Mouse (Mus musculus): ENCODE measurements at regions not wholly inside any gene's neighbourhood (a gene's known extent, or its start where the extent isn't known, plus 50 kb on each side); places are given as distances from the start of the nearest gene placed in this dataset.

- H3K36me3 ChIP-seq (ENCODE audit: control insufficient read depth) = no peaks in the 10 kb centered on the region
- no peak for TF ChIP-seq GATA1 (IDR thresholded peaks at IDR 0.05; ENCODE audit: low read length)
- no peak for TF ChIP-seq TAL1 (IDR thresholded peaks at IDR 0.05; ENCODE audit: low read length)
- H3K4me3 ChIP-seq (replicated peaks) = no peak overlapping the region
- peaks cover 34% of the 10 kb centered on the region for H3K9me3 ChIP-seq (ENCODE audit: control insufficient read depth, low read length)
- H3K27me3 ChIP-seq (ENCODE audit: control insufficient read depth) = no peaks in the 10 kb centered on the region
- peaks cover 8% of the 10 kb centered on the region for H3K4me1 ChIP-seq (ENCODE audit: control insufficient read depth)
Observed at GRCm38 (mm10) chr3:138653549-138654246, 88.3 kb upstream of the Tspan5 start.

- H3K4me3 ChIP-seq (replicated peaks) = no peak overlapping the region
- no peak for TF ChIP-seq GATA1 (IDR thresholded peaks at IDR 0.05; ENCODE audit: low read length)
- no peak for TF ChIP-seq TAL1 (IDR thresholded peaks at IDR 0.05; ENCODE audit: low read length)
- peaks cover 43% of the 10 kb centered on the region for H3K9me3 ChIP-seq (ENCODE audit: control insufficient read depth, low read length)
- no peaks in the 10 kb centered on the region for H3K36me3 ChIP-seq (ENCODE audit: control insufficient read depth)
- peaks cover 8% of the 10 kb centered on the region for H3K4me1 ChIP-seq (ENCODE audit: control insufficient read depth)
- no peaks in the 10 kb centered on the region for H3K27me3 ChIP-seq (ENCODE audit: control insufficient read depth)
Observed at GRCm38 (mm10) chr3:138654610-138655371, 87.2 kb upstream of the Tspan5 start.

DNA sequence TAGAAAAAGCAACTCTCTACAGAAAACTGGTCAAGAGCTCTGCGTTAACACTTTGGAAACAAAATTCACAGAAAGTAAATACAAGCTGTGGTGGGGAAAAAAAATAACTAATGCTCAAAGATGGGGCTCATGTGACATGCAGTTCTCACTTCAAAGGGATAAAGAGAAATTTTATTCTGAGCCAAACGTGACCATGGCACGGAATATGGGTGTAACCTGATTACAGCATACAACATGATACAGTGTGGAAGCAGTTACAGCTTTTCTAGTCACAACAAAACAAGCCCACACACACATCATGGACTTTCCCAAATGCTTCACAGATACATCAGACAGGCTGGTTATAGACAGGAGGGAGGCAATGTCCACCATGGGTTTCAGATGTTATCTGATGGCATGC is 86.5 kb upstream of the Tspan5 start:
- Histone ChIP-seq H3K27me3 (ENCODE audit: control insufficient read depth) (no peaks in the 10 kb centered on the region), H3K36me3 (ENCODE audit: control insufficient read depth) (no peaks in the 10 kb centered on the region), H3K4me3 (replicated peaks) (no peak overlapping the region), H3K9me3 (ENCODE audit: control insufficient read depth, low read length) (peaks cover 45% of the 10 kb centered on the region), H3K4me1 (ENCODE audit: control insufficient read depth) (peaks cover 8% of the 10 kb centered on the region)
- TF ChIP-seq GATA1 (IDR thresholded peaks at IDR 0.05; ENCODE audit: low read length) = no peak
- no peak for TF ChIP-seq TAL1 (IDR thresholded peaks at IDR 0.05; ENCODE audit: low read length)

- no peak for TF ChIP-seq TAL1 (IDR thresholded peaks at IDR 0.05; ENCODE audit: low read length)
- TF ChIP-seq GATA1 (IDR thresholded peaks at IDR 0.05; ENCODE audit: low read length) = no peak
- Histone ChIP-seq H3K27me3 (ENCODE audit: control insufficient read depth) (no peaks in the 10 kb centered on the region), H3K4me3 (replicated peaks) (no peak overlapping the region), H3K36me3 (ENCODE audit: control insufficient read depth) (no peaks in the 10 kb centered on the region), H3K9me3 (ENCODE audit: control insufficient read depth, low read length) (peaks cover 22% of the 10 kb centered on the region), H3K4me1 (ENCODE audit: control insufficient read depth) (no peaks in the 10 kb centered on the region)
Observed at GRCm38 (mm10) chr3:138662625-138663024, 79.4 kb upstream of the Tspan5 start.

- H3K4me3 ChIP-seq (replicated peaks) = no peak overlapping the region
- no peak for TF ChIP-seq GATA1 (IDR thresholded peaks at IDR 0.05; ENCODE audit: low read length)
- TF ChIP-seq TAL1 (IDR thresholded peaks at IDR 0.05; ENCODE audit: low read length) = no peak
- H3K27me3 ChIP-seq (ENCODE audit: control insufficient read depth) = no peaks in the 10 kb centered on the region
- peaks cover 4% of the 10 kb centered on the region for H3K9me3 ChIP-seq (ENCODE audit: control insufficient read depth, low read length)
- no peaks in the 10 kb centered on the region for H3K36me3 ChIP-seq (ENCODE audit: control insufficient read depth)
- no peaks in the 10 kb centered on the region for H3K4me1 ChIP-seq (ENCODE audit: control insufficient read depth)
Observed at GRCm38 (mm10) chr3:138668394-138669092, 73.5 kb upstream of the Tspan5 start.

DNA sequence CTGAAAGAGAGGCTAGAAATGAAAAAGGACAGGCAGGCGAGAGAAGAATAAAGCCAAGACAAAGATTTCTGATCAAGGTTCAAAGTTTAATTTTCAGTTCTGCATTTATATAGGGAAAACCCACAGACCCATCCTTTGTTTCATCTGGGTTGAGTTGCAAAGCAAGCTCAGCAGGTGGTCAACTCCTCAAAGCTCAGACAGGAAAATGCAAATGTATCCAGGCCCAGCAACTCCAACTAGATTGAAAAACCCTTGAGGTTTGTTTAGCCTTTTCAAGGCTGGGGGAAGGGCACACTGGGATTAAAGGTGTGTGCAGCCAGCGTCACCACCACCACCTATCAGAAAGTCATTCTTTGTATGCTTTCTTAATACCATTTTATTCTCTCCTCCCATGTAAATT is 66.1 kb upstream of the Tspan5 start:
- H3K27me3 ChIP-seq (ENCODE audit: control insufficient read depth) = no peaks in the 10 kb centered on the region
- H3K9me3 ChIP-seq (ENCODE audit: control insufficient read depth, low read length) = no peaks in the 10 kb centered on the region
- no peaks in the 10 kb centered on the region for H3K36me3 ChIP-seq (ENCODE audit: control insufficient read depth)
- TF ChIP-seq TAL1 (IDR thresholded peaks at IDR 0.05; ENCODE audit: low read length) (no peak), GATA1 (IDR thresholded peaks at IDR 0.05; ENCODE audit: low read length) (no peak)
- no peaks in the 10 kb centered on the region for H3K4me1 ChIP-seq (ENCODE audit: control insufficient read depth)
- no peak overlapping the region for H3K4me3 ChIP-seq (replicated peaks)

DNA sequence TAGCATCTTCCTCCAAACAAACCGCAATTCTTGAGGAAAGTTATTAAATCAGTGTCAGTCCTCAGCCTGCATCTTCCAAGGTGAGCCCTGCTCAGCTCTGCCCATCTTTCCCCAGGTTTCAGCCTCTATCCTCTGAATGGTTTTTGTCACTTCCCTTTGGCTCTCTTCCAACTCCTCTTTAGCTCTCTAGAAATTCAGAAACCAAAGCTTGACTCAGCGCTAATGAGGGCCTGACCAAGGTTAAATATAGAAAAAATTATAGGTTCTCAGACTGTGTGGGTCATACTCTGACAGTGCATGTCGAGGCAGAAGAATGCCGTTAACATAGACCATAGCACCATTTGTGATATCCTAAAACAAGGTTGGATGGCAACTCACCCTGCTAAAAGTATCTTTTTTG is 63.6 kb upstream of the Tspan5 start:
- H3K4me3 ChIP-seq (replicated peaks) = no peak overlapping the region
- no peak for TF ChIP-seq TAL1 (IDR thresholded peaks at IDR 0.05; ENCODE audit: low read length)
- TF ChIP-seq GATA1 (IDR thresholded peaks at IDR 0.05; ENCODE audit: low read length) = no peak
- H3K9me3 ChIP-seq (ENCODE audit: control insufficient read depth, low read length) = no peaks in the 10 kb centered on the region
- H3K4me1 ChIP-seq (ENCODE audit: control insufficient read depth) = no peaks in the 10 kb centered on the region
- H3K36me3 ChIP-seq (ENCODE audit: control insufficient read depth) = no peaks in the 10 kb centered on the region
- H3K27me3 ChIP-seq (ENCODE audit: control insufficient read depth) = no peaks in the 10 kb centered on the region

- Histone ChIP-seq H3K9me3 (ENCODE audit: control insufficient read depth, low read length) (no peaks in the 10 kb centered on the region), H3K4me3 (replicated peaks) (no peak overlapping the region), H3K4me1 (ENCODE audit: control insufficient read depth) (no peaks in the 10 kb centered on the region), H3K27me3 (ENCODE audit: control insufficient read depth) (no peaks in the 10 kb centered on the region), H3K36me3 (ENCODE audit: control insufficient read depth) (no peaks in the 10 kb centered on the region)
- TF ChIP-seq TAL1 (IDR thresholded peaks at IDR 0.05; ENCODE audit: low read length) (no peak), GATA1 (IDR thresholded peaks at IDR 0.05; ENCODE audit: low read length) (no peak)
Observed at GRCm38 (mm10) chr3:138686636-138687230, 55.3 kb upstream of the Tspan5 start.

DNA sequence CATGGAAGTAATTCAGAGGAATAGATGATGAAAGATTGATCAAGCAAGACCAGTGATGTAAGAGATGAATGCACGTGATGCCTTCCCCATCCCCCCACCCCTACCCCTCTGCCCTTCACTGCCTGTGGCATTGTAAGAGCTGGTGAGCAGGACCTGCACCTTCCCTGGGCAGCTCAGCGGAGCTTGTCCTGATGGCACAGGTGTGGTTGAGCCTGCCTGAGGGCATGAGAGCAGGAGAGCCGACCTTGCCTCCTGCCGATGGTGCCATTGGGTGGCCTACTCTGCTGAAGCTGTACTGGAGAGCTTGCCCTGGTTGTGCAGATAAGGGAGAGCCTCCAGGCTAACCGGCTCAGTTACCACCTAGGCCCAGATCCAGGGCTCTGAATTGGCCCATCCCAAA is 53.4 kb upstream of the Tspan5 start:
- Histone ChIP-seq H3K36me3 (ENCODE audit: control insufficient read depth) (no peaks in the 10 kb centered on the region), H3K4me1 (ENCODE audit: control insufficient read depth) (no peaks in the 10 kb centered on the region), H3K9me3 (ENCODE audit: control insufficient read depth, low read length) (no peaks in the 10 kb centered on the region), H3K4me3 (replicated peaks) (no peak overlapping the region), H3K27me3 (ENCODE audit: control insufficient read depth) (no peaks in the 10 kb centered on the region)
- TF ChIP-seq GATA1 (IDR thresholded peaks at IDR 0.05; ENCODE audit: low read length) (no peak), TAL1 (IDR thresholded peaks at IDR 0.05; ENCODE audit: low read length) (no peak)

Measured in erythroblast, embryonic 14.5 days (primary cell).